Mouse (Mus musculus): ENCODE measurements around the gene Atg4b. TPM values are rescaled to one million over a fixed set of nuclear protein-coding genes. Genes with fewer than 3 reads are reported as not detected.

Atg4b gene
- total RNA-seq, 1 experiment = 32.7 TPM

DNA sequence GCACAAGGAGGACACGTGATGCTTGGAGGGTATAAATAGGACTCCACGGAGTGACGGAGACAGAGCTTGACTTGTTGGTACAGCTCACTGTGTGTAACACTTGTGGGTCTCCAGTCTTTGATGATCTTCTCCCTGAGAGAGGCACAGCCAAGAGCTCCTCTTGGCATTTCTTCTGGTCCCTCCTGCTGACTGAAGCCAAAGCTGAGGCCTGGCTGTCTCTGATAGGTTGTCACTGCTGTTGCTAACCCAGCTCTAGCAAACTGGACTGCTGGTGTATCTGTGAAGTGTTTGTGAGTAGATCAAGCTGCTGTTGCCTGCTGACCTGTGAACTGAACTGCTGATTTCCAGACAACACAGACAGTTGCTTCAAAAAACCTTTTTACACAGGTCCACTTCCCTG lies 18.6 kb downstream of the Atg4b start:
- no peak for DNase-seq (ENCODE audit: low read depth, low spot score)
- Histone ChIP-seq H3K27ac (ENCODE audit: insufficient read depth, low read depth, low read length, poor library complexity, severe bottlenecking) (no peak overlapping the region), H3K9ac (ENCODE audit: insufficient read depth, low read depth, low read length, poor library complexity, severe bottlenecking) (no peak overlapping the region), H3K4me1 (ENCODE audit: control insufficient read depth in 2 of 2, insufficient read depth in 2 of 2, low read length in 2 of 2, poor library complexity in 1 of 2) (no peaks in the 10 kb centered on the region), H3K36me3 (ENCODE audit: control insufficient read depth, insufficient read depth, low read length, poor library complexity, severe bottlenecking) (peaks cover 4% of the 10 kb centered on the region; the same call in 1 of the 2 replicates), H3K9me3 (ENCODE audit: control insufficient read depth, insufficient read depth, low read depth, low read length) (no peaks in the 10 kb centered on the region), H3K4me3 (ENCODE audit: insufficient read depth in 1 of 2, low read depth in 1 of 2, low read length in 2 of 2, poor library complexity in 1 of 2, severe bottlenecking in 1 of 2) (no peak overlapping the region)
- in situ Hi-C loops (cut with MboI; ENCODE audit: low sequenced_read_pairs in 2 of 2, unreplicated experiment in 2 of 2) = no loop called here
- TF ChIP-seq HCFC1 (IDR thresholded peaks at IDR 0.05; ENCODE audit: borderline replicate concordance, insufficient read depth, low read length) (no peak), ZC3H11A (IDR thresholded peaks at IDR 0.05; ENCODE audit: borderline replicate concordance, low read depth, low read length) (no peak), MAFK (IDR thresholded peaks at IDR 0.05; ENCODE audit: insufficient read depth, low read depth, low read length) (no peak), CHD2 (IDR thresholded peaks at IDR 0.05; ENCODE audit: low read depth, low read length) (no peak), ZNF384 (IDR thresholded peaks at IDR 0.05; ENCODE audit: low read depth, low read length) (no peak)

DNA sequence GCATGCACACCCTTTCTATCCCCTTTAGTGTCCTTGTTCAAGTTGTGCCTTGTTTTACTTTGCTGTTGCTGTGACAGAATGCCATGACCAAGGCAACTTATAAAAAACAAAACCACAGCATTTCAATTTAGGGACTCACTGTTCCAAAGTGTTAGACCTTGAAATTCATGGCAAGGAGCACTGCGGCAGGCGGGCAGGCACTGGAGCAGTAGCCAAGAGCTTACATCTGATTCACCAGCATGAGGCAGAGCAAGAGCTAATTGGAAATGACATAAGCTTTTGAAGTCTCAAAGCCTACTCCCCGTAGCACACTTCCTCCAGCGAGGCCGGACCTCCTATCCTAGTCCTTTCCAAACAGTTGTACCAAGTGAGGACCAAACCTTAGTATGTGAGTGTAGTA lies 25.4 kb downstream of the Atg4b start:
- Histone ChIP-seq H3K4me1 (ENCODE audit: control insufficient read depth in 2 of 2, insufficient read depth in 2 of 2, low read length in 2 of 2, poor library complexity in 1 of 2) (no peaks in the 10 kb centered on the region), H3K9ac (ENCODE audit: insufficient read depth, low read depth, low read length, poor library complexity, severe bottlenecking) (no peak overlapping the region), H3K9me3 (ENCODE audit: control insufficient read depth, insufficient read depth, low read depth, low read length) (no peaks in the 10 kb centered on the region), H3K27ac (ENCODE audit: insufficient read depth, low read depth, low read length, poor library complexity, severe bottlenecking) (no peak overlapping the region), H3K36me3 (ENCODE audit: control insufficient read depth, insufficient read depth, low read length, poor library complexity, severe bottlenecking) (peaks cover 30% of the 10 kb centered on the region), H3K4me3 (ENCODE audit: insufficient read depth in 1 of 2, low read depth in 1 of 2, low read length in 2 of 2, poor library complexity in 1 of 2, severe bottlenecking in 1 of 2) (no peak overlapping the region)
- in situ Hi-C loops (cut with MboI; ENCODE audit: low sequenced_read_pairs in 2 of 2, unreplicated experiment in 2 of 2) = no loop called here
- no peak for DNase-seq (ENCODE audit: low read depth, low spot score)
- TF ChIP-seq HCFC1 (IDR thresholded peaks at IDR 0.05; ENCODE audit: borderline replicate concordance, insufficient read depth, low read length) = no peak
- no peak for TF ChIP-seq ZC3H11A (IDR thresholded peaks at IDR 0.05; ENCODE audit: borderline replicate concordance, low read depth, low read length)
- no peak for TF ChIP-seq MAFK (IDR thresholded peaks at IDR 0.05; ENCODE audit: insufficient read depth, low read depth, low read length)
- no peak for TF ChIP-seq ZNF384 (IDR thresholded peaks at IDR 0.05; ENCODE audit: low read depth, low read length)
- no peak for TF ChIP-seq CHD2 (IDR thresholded peaks at IDR 0.05; ENCODE audit: low read depth, low read length)

DNA sequence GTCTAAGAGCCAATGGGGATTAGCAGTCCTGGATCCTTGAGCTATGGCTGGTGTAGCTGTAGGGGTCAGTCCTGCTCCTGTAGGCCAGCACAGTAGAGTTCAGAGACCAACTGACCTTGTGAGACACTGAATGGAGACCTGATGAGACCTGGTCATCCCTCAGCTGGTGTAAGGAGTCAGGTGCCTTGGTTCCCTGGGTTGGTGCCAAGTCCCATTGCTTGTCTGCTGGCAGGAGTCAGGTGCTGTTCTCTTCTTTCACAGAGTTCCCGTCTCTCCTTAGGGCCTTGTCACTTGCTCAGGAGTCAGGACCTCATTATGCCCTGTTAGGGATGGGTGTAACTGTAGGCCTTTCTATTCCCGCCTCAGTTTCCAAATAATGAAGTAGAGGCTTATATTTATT lies 35.6 kb downstream of the Atg4b start:
- DNase-seq (ENCODE audit: low read depth, low spot score) = no peak
- no peak overlapping the region for H3K4me3 ChIP-seq (ENCODE audit: insufficient read depth in 1 of 2, low read depth in 1 of 2, low read length in 2 of 2, poor library complexity in 1 of 2, severe bottlenecking in 1 of 2)
- H3K9ac ChIP-seq (ENCODE audit: insufficient read depth, low read depth, low read length, poor library complexity, severe bottlenecking) = no peak overlapping the region
- H3K27ac ChIP-seq (ENCODE audit: insufficient read depth, low read depth, low read length, poor library complexity, severe bottlenecking) = no peak overlapping the region
- H3K9me3 ChIP-seq (ENCODE audit: control insufficient read depth, insufficient read depth, low read depth, low read length) = no peaks in the 10 kb centered on the region
- in situ Hi-C loops (cut with MboI; ENCODE audit: low sequenced_read_pairs in 2 of 2, unreplicated experiment in 2 of 2) = no loop called here
- H3K4me1 ChIP-seq (ENCODE audit: control insufficient read depth in 2 of 2, insufficient read depth in 2 of 2, low read length in 2 of 2, poor library complexity in 1 of 2) = no peaks in the 10 kb centered on the region
- TF ChIP-seq ZC3H11A (IDR thresholded peaks at IDR 0.05; ENCODE audit: borderline replicate concordance, low read depth, low read length) = no peak
- no peak for TF ChIP-seq HCFC1 (IDR thresholded peaks at IDR 0.05; ENCODE audit: borderline replicate concordance, insufficient read depth, low read length)
- no peak for TF ChIP-seq MAFK (IDR thresholded peaks at IDR 0.05; ENCODE audit: insufficient read depth, low read depth, low read length)
- no peak for TF ChIP-seq CHD2 (IDR thresholded peaks at IDR 0.05; ENCODE audit: low read depth, low read length)
- no peak for TF ChIP-seq ZNF384 (IDR thresholded peaks at IDR 0.05; ENCODE audit: low read depth, low read length)
- H3K36me3 ChIP-seq (ENCODE audit: control insufficient read depth, insufficient read depth, low read length, poor library complexity, severe bottlenecking) = peaks cover 36% of the 10 kb centered on the region

DNA sequence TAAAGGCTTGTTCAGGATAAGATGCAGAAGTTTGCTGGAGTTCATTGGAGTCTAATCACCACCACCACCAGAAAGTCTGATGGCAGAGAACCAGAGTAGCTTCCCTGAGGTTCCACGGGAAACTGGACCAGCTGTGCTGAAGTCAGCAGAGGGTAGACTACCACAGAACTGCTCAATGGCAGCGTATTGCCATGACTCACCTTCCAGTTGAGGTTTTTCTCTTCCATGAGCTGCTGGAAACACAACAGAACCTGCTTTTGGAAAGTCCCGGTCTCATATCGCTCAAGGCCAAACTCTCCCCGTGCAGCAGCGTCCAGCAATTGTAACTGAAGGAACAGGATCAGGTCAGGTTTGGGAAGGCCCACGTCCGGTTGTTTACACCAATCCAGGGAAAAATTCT lies 43.2 kb downstream of the Atg4b start:
- Histone ChIP-seq H3K36me3 (ENCODE audit: control insufficient read depth, insufficient read depth, low read length, poor library complexity, severe bottlenecking) (peaks cover 50% of the 10 kb centered on the region), H3K9ac (ENCODE audit: insufficient read depth, low read depth, low read length, poor library complexity, severe bottlenecking) (no peak overlapping the region), H3K27ac (ENCODE audit: insufficient read depth, low read depth, low read length, poor library complexity, severe bottlenecking) (no peak overlapping the region), H3K9me3 (ENCODE audit: control insufficient read depth, insufficient read depth, low read depth, low read length) (no peaks in the 10 kb centered on the region), H3K4me1 (ENCODE audit: control insufficient read depth in 2 of 2, insufficient read depth in 2 of 2, low read length in 2 of 2, poor library complexity in 1 of 2) (no peaks in the 10 kb centered on the region), H3K4me3 (ENCODE audit: insufficient read depth in 1 of 2, low read depth in 1 of 2, low read length in 2 of 2, poor library complexity in 1 of 2, severe bottlenecking in 1 of 2) (no peak overlapping the region)
- TF ChIP-seq ZC3H11A (IDR thresholded peaks at IDR 0.05; ENCODE audit: borderline replicate concordance, low read depth, low read length) = no peak
- TF ChIP-seq MAFK (IDR thresholded peaks at IDR 0.05; ENCODE audit: insufficient read depth, low read depth, low read length) = no peak
- TF ChIP-seq CHD2 (IDR thresholded peaks at IDR 0.05; ENCODE audit: low read depth, low read length) = no peak
- no peak for TF ChIP-seq ZNF384 (IDR thresholded peaks at IDR 0.05; ENCODE audit: low read depth, low read length)
- no peak for TF ChIP-seq HCFC1 (IDR thresholded peaks at IDR 0.05; ENCODE audit: borderline replicate concordance, insufficient read depth, low read length)
- in situ Hi-C loops (cut with MboI; ENCODE audit: low sequenced_read_pairs in 2 of 2, unreplicated experiment in 2 of 2) = no loop called here
- DNase-seq (ENCODE audit: low read depth, low spot score) = no peak

GRCm38 (mm10) chr1:93795886-93796285 lies 44.6 kb downstream of the Atg4b start:
- TF ChIP-seq ZNF384 (IDR thresholded peaks at IDR 0.05; ENCODE audit: low read depth, low read length) (no peak), CHD2 (IDR thresholded peaks at IDR 0.05; ENCODE audit: low read depth, low read length) (no peak), MAFK (IDR thresholded peaks at IDR 0.05; ENCODE audit: insufficient read depth, low read depth, low read length) (no peak), HCFC1 (IDR thresholded peaks at IDR 0.05; ENCODE audit: borderline replicate concordance, insufficient read depth, low read length) (no peak), ZC3H11A (IDR thresholded peaks at IDR 0.05; ENCODE audit: borderline replicate concordance, low read depth, low read length) (no peak)
- Histone ChIP-seq H3K36me3 (ENCODE audit: control insufficient read depth, insufficient read depth, low read length, poor library complexity, severe bottlenecking) (peaks cover 56% of the 10 kb centered on the region), H3K4me1 (ENCODE audit: control insufficient read depth in 2 of 2, insufficient read depth in 2 of 2, low read length in 2 of 2, poor library complexity in 1 of 2) (no peaks in the 10 kb centered on the region), H3K9me3 (ENCODE audit: control insufficient read depth, insufficient read depth, low read depth, low read length) (no peaks in the 10 kb centered on the region), H3K4me3 (ENCODE audit: insufficient read depth in 1 of 2, low read depth in 1 of 2, low read length in 2 of 2, poor library complexity in 1 of 2, severe bottlenecking in 1 of 2) (no peak overlapping the region), H3K9ac (ENCODE audit: insufficient read depth, low read depth, low read length, poor library complexity, severe bottlenecking) (no peak overlapping the region), H3K27ac (ENCODE audit: insufficient read depth, low read depth, low read length, poor library complexity, severe bottlenecking) (no peak overlapping the region)
- no peak for DNase-seq (ENCODE audit: low read depth, low spot score)
- in situ Hi-C loops (cut with MboI; ENCODE audit: low sequenced_read_pairs in 2 of 2, unreplicated experiment in 2 of 2) = no loop called here
